Mouse (Mus musculus): ENCODE measurements around the gene Maff. TPM values are rescaled to one million over a fixed set of nuclear protein-coding genes. Genes with fewer than 3 reads are reported as not detected.

Gene Maff
- 1 to 10 TPM; 1.7 to 3.4 TPM for polyA plus RNA-seq (2017; shearing (Covaris generic))

GRCm38 (mm10) chr15:79346051-79346793 is at the start of gene Maff:
Maff (plus strand) TSS chr15:79346621.

GRCm38 (mm10) chr15:79328058-79328938 is 18.1 kb upstream of the Maff start, which contains the start of gene Pla2g6:
Pla2g6 (minus strand) TSS chr15:79328390.

GRCm38 (mm10) chr15:79402836-79403762 is 56.7 kb downstream of the Maff start, which contains the start of gene Tmem184b:
Tmem184b (minus strand) TSS chr15:79403569.

Other genes starting within 250 kb of the Maff start
- 10 to 100 TPM; 26.9 to 36.0 TPM for gene Micall1, start 237.7 kb upstream of the Maff start, polyA plus RNA-seq (2017; shearing (Covaris generic))
- 100 to 1,000 TPM; 133 to 161 TPM for gene Polr2f, start 205.6 kb upstream of the Maff start, polyA plus RNA-seq (2017; shearing (Covaris generic))
- 1 to 10 TPM; 3.0 to 4.3 TPM for gene 1700088E04Rik, start 205.4 kb upstream of the Maff start, polyA plus RNA-seq (2017; shearing (Covaris generic))
- gene Sox10, start 181.4 kb upstream of the Maff start, polyA plus RNA-seq (2017; shearing (Covaris generic)): under 1 TPM in 1 of 2 experiments, not detected in 1; 0.09 TPM
- 10 to 100 TPM; 29.6 to 30.8 TPM for gene Pick1, start 117.4 kb upstream of the Maff start, polyA plus RNA-seq (2017; shearing (Covaris generic))
- gene Gm49486, start 117.2 kb upstream of the Maff start, polyA plus RNA-seq (2017; shearing (Covaris generic)): under 1 TPM; 0.17 to 0.98 TPM
- under 1 TPM in 1 of 2 experiments, not detected in 1; 0.45 TPM for gene Slc16a8, start 91.9 kb upstream of the Maff start, polyA plus RNA-seq (2017; shearing (Covaris generic))
- gene Baiap2l2, start 61.1 kb upstream of the Maff start, polyA plus RNA-seq (2017; shearing (Covaris generic)): 1 to 10 TPM in 1 of 2 experiments, under 1 TPM in 1; 0.58 to 1.1 TPM
- 10 to 100 TPM in 1 of 2 experiments, 1 to 10 TPM in 1; 4.7 to 10.7 TPM for gene Pla2g6, start 18.2 kb upstream of the Maff start, polyA plus RNA-seq (2017; shearing (Covaris generic))
- 10 to 100 TPM; 33.9 to 51.9 TPM for gene Tmem184b, start 56.9 kb downstream of the Maff start, polyA plus RNA-seq (2017; shearing (Covaris generic))
- 10 to 100 TPM; 30.0 to 31.2 TPM for gene Csnk1e, start 108.9 kb downstream of the Maff start, polyA plus RNA-seq (2017; shearing (Covaris generic))
- not detected for gene Kcnj4, start 158.6 kb downstream of the Maff start, polyA plus RNA-seq (2017; shearing (Covaris generic))
- under 1 TPM in 1 of 2 experiments, not detected in 1; 0.57 TPM for gene Kdelr3, start 169.8 kb downstream of the Maff start, polyA plus RNA-seq (2017; shearing (Covaris generic))
- gene Ddx17, start 200.1 kb downstream of the Maff start, polyA plus RNA-seq (2017; shearing (Covaris generic)): 10 to 100 TPM; 31.1 to 53.5 TPM